Mouse (Mus musculus): ENCODE measurements around the gene Habp4.

Habp4 gene

GRCm38 (mm10) chr13:64178746-64179652 is 17.4 kb downstream of the Habp4 start:
- no peak for ATAC-seq (ENCODE audit: low TSS enrichment)

- no peak for ATAC-seq (ENCODE audit: low TSS enrichment)
Observed at GRCm38 (mm10) chr13:64180300-64180699, 18.7 kb downstream of the Habp4 start.

GRCm38 (mm10) chr13:64180888-64181287 is 19.3 kb downstream of the Habp4 start:
- ATAC-seq (ENCODE audit: low TSS enrichment) = peak; percentile 48

GRCm38 (mm10) chr13:64182091-64182490 is 20.5 kb downstream of the Habp4 start:
- no peak for ATAC-seq (ENCODE audit: low TSS enrichment)

GRCm38 (mm10) chr13:64183583-64183982 is 22.0 kb downstream of the Habp4 start:
- no peak for ATAC-seq (ENCODE audit: low TSS enrichment)

GRCm38 (mm10) chr13:64184361-64184760 is 22.7 kb downstream of the Habp4 start:
- no peak for ATAC-seq (ENCODE audit: low TSS enrichment)

- no peak for ATAC-seq (ENCODE audit: low TSS enrichment)
Observed at GRCm38 (mm10) chr13:64185176-64185575, 23.6 kb downstream of the Habp4 start.

- no peak for ATAC-seq (ENCODE audit: low TSS enrichment)
Observed at GRCm38 (mm10) chr13:64185586-64185985, 24.0 kb downstream of the Habp4 start.

- ATAC-seq (ENCODE audit: low TSS enrichment) = no peak
Observed at GRCm38 (mm10) chr13:64186516-64186915, 24.9 kb downstream of the Habp4 start.

- ATAC-seq (ENCODE audit: low TSS enrichment) = 0 out of 2 replicates have a peak, but pooled peaks have one; percentile 1
Observed at GRCm38 (mm10) chr13:64187065-64187464, 25.4 kb downstream of the Habp4 start.

- ATAC-seq (ENCODE audit: low TSS enrichment) = no peak
Observed at GRCm38 (mm10) chr13:64197899-64198298, 36.3 kb downstream of the Habp4 start.

- no peak for ATAC-seq (ENCODE audit: low TSS enrichment)
Observed at GRCm38 (mm10) chr13:64198310-64198709, 36.7 kb downstream of the Habp4 start.

GRCm38 (mm10) chr13:64200911-64201310 is 39.3 kb downstream of the Habp4 start:
- ATAC-seq (ENCODE audit: low TSS enrichment) = no peak

GRCm38 (mm10) chr13:64204726-64205125 is 43.1 kb downstream of the Habp4 start:
- no peak for ATAC-seq (ENCODE audit: low TSS enrichment)

- no peak for ATAC-seq (ENCODE audit: low TSS enrichment)
Observed at GRCm38 (mm10) chr13:64205186-64205585, 43.6 kb downstream of the Habp4 start.

- ATAC-seq (ENCODE audit: low TSS enrichment) = no peak
Observed at GRCm38 (mm10) chr13:64208146-64208545, 46.5 kb downstream of the Habp4 start.

- ATAC-seq (ENCODE audit: low TSS enrichment) = peak; percentile 88
Observed at GRCm38 (mm10) chr13:64211995-64212603, 50.5 kb downstream of the Habp4 start.

- no peak for ATAC-seq (ENCODE audit: low TSS enrichment)
Observed at GRCm38 (mm10) chr13:64214891-64215290, 53.3 kb downstream of the Habp4 start.

GRCm38 (mm10) chr13:64225738-64226137 is 64.1 kb downstream of the Habp4 start:
- ATAC-seq (ENCODE audit: low TSS enrichment) = no peak

GRCm38 (mm10) chr13:64226725-64227124 is 65.1 kb downstream of the Habp4 start:
- ATAC-seq (ENCODE audit: low TSS enrichment) = no peak

- peak; percentile 55; the same call in 1 of the 2 replicates for ATAC-seq (ENCODE audit: low TSS enrichment)
Observed at GRCm38 (mm10) chr13:64233139-64233538, 71.5 kb downstream of the Habp4 start.

- no peak for ATAC-seq (ENCODE audit: low TSS enrichment)
Observed at GRCm38 (mm10) chr13:64235062-64235715, 73.6 kb downstream of the Habp4 start.

All from frontal cortex, adult (tissue).